Mouse (Mus musculus): Measurements from ENCODE around the gene Stab1. TPM values are rescaled to one million over a fixed set of nuclear protein-coding genes. Genes with fewer than 3 reads are reported as not detected.
A peak's percentile ranks its signal among the peaks of the same experiment; 100 is the strongest.

Gene Stab1
- polyA plus RNA-seq, 1 experiment = 0.46 TPM

DNA sequence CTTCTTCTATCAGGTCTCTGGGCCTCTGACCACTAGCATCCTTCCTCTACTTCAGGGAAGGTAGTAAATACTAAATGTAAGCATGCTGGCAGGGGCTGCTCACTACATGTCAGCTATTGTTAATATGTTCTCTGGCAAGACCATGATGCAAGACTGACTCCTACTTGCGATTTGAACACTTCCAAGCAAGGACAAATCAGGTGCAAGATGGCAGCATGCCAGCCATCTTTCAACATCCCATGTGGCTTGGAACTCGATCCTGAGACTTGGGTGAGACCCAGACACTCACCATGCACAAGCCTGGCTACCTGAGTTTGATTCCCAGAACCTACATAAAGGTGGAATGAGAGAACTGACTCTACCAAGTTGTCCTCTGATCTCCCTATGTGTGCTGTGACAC, 23.5 kb upstream of the Stab1 start:
- no peak overlapping the region for H3K4me3 ChIP-seq
- no peak overlapping the region for H3K4me2 ChIP-seq (ENCODE audit: low read depth)
- H3K79me2 ChIP-seq (ENCODE audit: control insufficient read depth, insufficient read depth) = peaks cover 46% of the 10 kb centered on the region
- H3ac ChIP-seq (ENCODE audit: control insufficient read depth, insufficient read length) = no peak overlapping the region
- H3K36me3 ChIP-seq (ENCODE audit: control insufficient read depth, insufficient read depth) = peaks cover 79% of the 10 kb centered on the region
- no peaks in the 10 kb centered on the region for H3K27me3 ChIP-seq (ENCODE audit: control insufficient read depth, insufficient read depth, insufficient read length)
- TF ChIP-seq REST (IDR thresholded peaks at IDR 0.05; ENCODE audit: insufficient read depth, insufficient read length) (no peak), CEBPB (IDR thresholded peaks at IDR 0.05; ENCODE audit: insufficient read depth, poor library complexity, severe bottlenecking) (0 out of 2 replicates have a peak, but pooled peaks have one; percentile 12), MYOD1 (IDR thresholded peaks at IDR 0.05; ENCODE audit: control insufficient read depth in 1 of 3, insufficient read length in 2 of 3, low read depth in 2 of 3) (no peak)

DNA sequence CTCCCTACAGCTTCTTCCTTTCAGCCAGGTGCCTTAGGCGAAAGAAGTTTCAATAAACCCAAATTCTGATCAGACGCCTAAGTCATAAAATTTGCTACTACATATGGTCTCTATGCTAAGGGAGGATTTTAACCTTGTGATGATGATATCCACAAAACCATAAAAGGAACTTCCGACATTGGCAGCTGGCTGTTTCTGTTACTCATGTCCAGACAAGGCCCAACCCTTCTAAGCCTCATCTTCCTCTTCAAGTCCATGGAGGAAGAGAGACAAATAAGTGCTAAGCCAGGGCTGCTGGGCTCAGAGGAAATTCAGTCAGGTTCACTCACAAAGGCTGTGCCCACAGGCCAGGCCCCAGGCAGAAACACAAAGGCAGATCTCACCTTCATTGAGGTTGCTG, 20.9 kb upstream of the Stab1 start:
- H3ac ChIP-seq (ENCODE audit: control insufficient read depth, insufficient read length) = no peak overlapping the region
- H3K4me3 ChIP-seq = no peak overlapping the region
- H3K4me2 ChIP-seq (ENCODE audit: low read depth) = no peak overlapping the region
- H3K79me2 ChIP-seq (ENCODE audit: control insufficient read depth, insufficient read depth) = peaks cover 22% of the 10 kb centered on the region
- peaks cover 89% of the 10 kb centered on the region for H3K36me3 ChIP-seq (ENCODE audit: control insufficient read depth, insufficient read depth)
- no peaks in the 10 kb centered on the region for H3K27me3 ChIP-seq (ENCODE audit: control insufficient read depth, insufficient read depth, insufficient read length)
- TF ChIP-seq POLR2A (IDR thresholded peaks at IDR 0.05; ENCODE audit: insufficient read length, low read depth) = no peak
- no peak for TF ChIP-seq MYOD1 (IDR thresholded peaks at IDR 0.05; ENCODE audit: control insufficient read depth in 1 of 3, insufficient read length in 2 of 3, low read depth in 2 of 3)
- no peak for TF ChIP-seq REST (IDR thresholded peaks at IDR 0.05; ENCODE audit: insufficient read depth, insufficient read length)
- no peak for TF ChIP-seq SRF (IDR thresholded peaks at IDR 0.05; ENCODE audit: control insufficient read depth, insufficient read length, low read depth)

DNA sequence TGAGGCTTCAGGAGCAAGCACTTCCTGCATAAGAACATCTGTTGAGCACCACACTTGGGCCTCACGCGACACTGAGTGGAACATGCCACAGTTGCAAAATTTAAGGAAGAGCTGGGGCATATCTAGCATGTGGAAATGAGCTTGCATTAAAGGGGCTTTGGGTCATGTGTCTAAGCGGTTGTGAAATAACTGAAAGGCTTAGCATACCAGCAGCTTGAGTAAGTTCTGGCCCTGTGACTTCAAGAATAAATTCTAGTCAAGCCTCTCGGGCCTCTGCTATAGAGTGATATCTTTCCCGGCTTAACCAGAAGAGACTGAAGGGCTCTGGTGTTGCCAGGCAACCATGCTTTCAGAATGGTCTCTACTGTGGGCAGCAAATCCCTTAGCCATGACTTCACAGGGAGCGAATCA, 20.3 kb upstream of the Stab1 start:
- Histone ChIP-seq H3K4me3 (no peak overlapping the region), H3K36me3 (ENCODE audit: control insufficient read depth, insufficient read depth) (peaks cover 86% of the 10 kb centered on the region), H3ac (ENCODE audit: control insufficient read depth, insufficient read length) (no peak overlapping the region), H3K4me2 (ENCODE audit: low read depth) (no peak overlapping the region), H3K79me2 (ENCODE audit: control insufficient read depth, insufficient read depth) (peaks cover 16% of the 10 kb centered on the region), H3K27me3 (ENCODE audit: control insufficient read depth, insufficient read depth, insufficient read length) (no peaks in the 10 kb centered on the region)
- TF ChIP-seq MAX (IDR thresholded peaks at IDR 0.05; ENCODE audit: low read depth) = no peak
- no peak for TF ChIP-seq CEBPB (IDR thresholded peaks at IDR 0.05; ENCODE audit: insufficient read depth, poor library complexity, severe bottlenecking)
- no peak for TF ChIP-seq SRF (IDR thresholded peaks at IDR 0.05; ENCODE audit: control insufficient read depth, insufficient read length, low read depth)
- TF ChIP-seq MYOG (IDR thresholded peaks at IDR 0.05; ENCODE audit: control insufficient read depth in 1 of 3, insufficient read depth in 1 of 3, insufficient read length in 2 of 3, low read depth in 2 of 3) = no peak
- no peak for TF ChIP-seq TCF12 (IDR thresholded peaks at IDR 0.05; ENCODE audit: insufficient read depth, poor library complexity, severe bottlenecking)
- TF ChIP-seq E2F4 (IDR thresholded peaks at IDR 0.05; ENCODE audit: insufficient read depth) = no peak
- no peak for TF ChIP-seq TCF3 (IDR thresholded peaks at IDR 0.05; ENCODE audit: insufficient read length, low read depth)
- no peak for TF ChIP-seq POLR2AphosphoS2 (IDR thresholded peaks at IDR 0.05; ENCODE audit: insufficient read length, low read depth)
- TF ChIP-seq POLR2A (IDR thresholded peaks at IDR 0.05; ENCODE audit: insufficient read length, low read depth) = no peak
- TF ChIP-seq MYOD1 (IDR thresholded peaks at IDR 0.05; ENCODE audit: control insufficient read depth in 1 of 3, insufficient read length in 2 of 3, low read depth in 2 of 3) = no peak
- TF ChIP-seq REST (IDR thresholded peaks at IDR 0.05; ENCODE audit: insufficient read depth, insufficient read length) = no peak
- TF ChIP-seq USF1 (IDR thresholded peaks at IDR 0.05; ENCODE audit: low read depth) = no peak

DNA sequence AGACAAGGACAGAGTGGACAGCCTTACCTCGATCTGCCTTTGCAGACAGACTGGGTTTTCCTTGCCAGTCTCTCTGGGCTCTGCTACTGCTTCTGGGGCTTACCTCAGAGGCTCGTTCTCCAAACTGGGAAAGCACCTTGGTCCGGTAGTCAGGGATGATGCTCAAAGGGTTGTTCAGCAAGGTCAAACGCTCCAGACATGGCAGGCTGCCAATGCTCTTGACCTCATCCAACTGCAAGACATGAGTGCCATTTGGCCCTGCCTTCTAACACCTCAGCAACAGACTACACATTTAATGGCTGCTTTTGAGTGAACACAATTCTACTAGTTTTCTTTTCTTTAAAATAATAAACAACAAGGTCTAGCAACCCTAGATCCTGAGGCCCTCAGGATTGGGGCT, 18.2 kb upstream of the Stab1 start:
- Histone ChIP-seq H3K36me3 (ENCODE audit: control insufficient read depth, insufficient read depth) (peaks cover 76% of the 10 kb centered on the region), H3K4me3 (no peak overlapping the region), H3ac (ENCODE audit: control insufficient read depth, insufficient read length) (no peak overlapping the region), H3K79me2 (ENCODE audit: control insufficient read depth, insufficient read depth) (peaks cover 4% of the 10 kb centered on the region), H3K27me3 (ENCODE audit: control insufficient read depth, insufficient read depth, insufficient read length) (no peaks in the 10 kb centered on the region), H3K4me2 (ENCODE audit: low read depth) (no peak overlapping the region)
- TF ChIP-seq TCF3 (IDR thresholded peaks at IDR 0.05; ENCODE audit: insufficient read length, low read depth) (no peak), REST (IDR thresholded peaks at IDR 0.05; ENCODE audit: insufficient read depth, insufficient read length) (no peak), MAX (IDR thresholded peaks at IDR 0.05; ENCODE audit: low read depth) (no peak), MYOD1 (IDR thresholded peaks at IDR 0.05; ENCODE audit: control insufficient read depth in 1 of 3, insufficient read length in 2 of 3, low read depth in 2 of 3) (no peak), USF1 (IDR thresholded peaks at IDR 0.05; ENCODE audit: low read depth) (no peak), POLR2A (IDR thresholded peaks at IDR 0.05; ENCODE audit: insufficient read length, low read depth) (no peak), TCF12 (IDR thresholded peaks at IDR 0.05; ENCODE audit: insufficient read depth, poor library complexity, severe bottlenecking) (no peak), MYOG (IDR thresholded peaks at IDR 0.05; ENCODE audit: control insufficient read depth in 1 of 3, insufficient read depth in 1 of 3, insufficient read length in 2 of 3, low read depth in 2 of 3) (no peak)

DNA sequence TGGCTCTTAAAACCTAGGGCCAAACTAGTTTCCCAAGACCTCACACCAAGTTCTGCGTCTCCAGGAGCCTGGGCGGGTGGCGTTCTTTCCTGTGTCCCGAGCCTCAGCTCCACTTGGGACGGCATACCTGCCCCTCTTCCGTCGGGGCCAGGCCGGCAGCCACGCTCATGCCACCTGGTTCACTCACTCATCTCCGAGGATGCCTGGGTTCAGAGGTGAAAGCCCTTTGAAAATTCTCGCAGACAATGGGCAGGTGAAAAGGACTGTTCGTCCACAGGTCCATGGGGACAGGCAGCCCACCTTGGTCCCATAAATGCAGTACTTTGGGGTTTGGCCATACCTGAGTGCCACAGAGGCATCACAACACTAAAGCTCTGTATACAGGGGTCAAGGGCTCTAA, 15.8 kb upstream of the Stab1 start:
- TF ChIP-seq SRF (IDR thresholded peaks at IDR 0.05; ENCODE audit: control insufficient read depth, insufficient read length, low read depth) = no peak
- TF ChIP-seq POLR2AphosphoS2 (IDR thresholded peaks at IDR 0.05; ENCODE audit: insufficient read length, low read depth) = no peak
- TF ChIP-seq POLR2A (IDR thresholded peaks at IDR 0.05; ENCODE audit: insufficient read length, low read depth) = no peak
- no peak for TF ChIP-seq MYOD1 (IDR thresholded peaks at IDR 0.05; ENCODE audit: control insufficient read depth in 1 of 3, insufficient read length in 2 of 3, low read depth in 2 of 3)
- H3K36me3 ChIP-seq (ENCODE audit: control insufficient read depth, insufficient read depth) = peaks cover 70% of the 10 kb centered on the region
- H3ac ChIP-seq (ENCODE audit: control insufficient read depth, insufficient read length) = no peak overlapping the region
- peaks cover 4% of the 10 kb centered on the region for H3K79me2 ChIP-seq (ENCODE audit: control insufficient read depth, insufficient read depth)
- H3K4me3 ChIP-seq = no peak overlapping the region
- H3K27me3 ChIP-seq (ENCODE audit: control insufficient read depth, insufficient read depth, insufficient read length) = no peaks in the 10 kb centered on the region
- no peak overlapping the region for H3K4me2 ChIP-seq (ENCODE audit: low read depth)

Data from myocyte (in vitro differentiated cells).